Mouse (Mus musculus) E14TG2a.4 (cell line): ENCODE results near the gene Bcl6b.
A peak's percentile ranks its signal among the peaks of the same experiment; 100 is the strongest.

ENCODE experiments used
- H3K27me3 ChIP-seq: 2 replicates; pipeline ENCODE4 v1.6.1; 2014; ENCODE audit warnings: low read length, control low read depth; ENCODE audit not compliant: insufficient read depth
- H3K36me3 ChIP-seq: 2 replicates; pipeline ENCODE4 v1.6.1; 2014; ENCODE audit warnings: low read length, control low read depth; ENCODE audit not compliant: insufficient read depth
- H3K4me1 ChIP-seq: replicated peaks from 2 replicates; pipeline ENCODE4 v1.6.1; 2014; ENCODE audit warnings: low read depth, low read length, control low read depth
- H3K4me3 ChIP-seq: replicated peaks from 2 replicates; pipeline ENCODE4 v1.5.1; 2014; ENCODE audit warnings: mild to moderate bottlenecking, low read length
- H3K9me3 ChIP-seq: 2 replicates; pipeline ENCODE4 v1.6.1; 2014; ENCODE audit warnings: low read length, control low read depth
- CTCF ChIP-seq: conservative IDR thresholded peaks from 2 replicates; pipeline ENCODE4 v1.5.1; 2014; ENCODE audit warnings: low read length
- NANOG ChIP-seq: IDR thresholded peaks from 2 replicates; pipeline ENCODE4 v1.6.1; 2014; ENCODE audit warnings: borderline replicate concordance, low read length, mixed read lengths
- POU5F1 ChIP-seq: IDR thresholded peaks from 2 replicates; pipeline ENCODE4 v1.6.1; 2014; ENCODE audit warnings: low read length, borderline replicate concordance

The Bcl6b gene

GRCm38 (mm10) chr11:70211972-70212371, 17.6 kb downstream of the Bcl6b start:
- Histone ChIP-seq H3K9me3 (no peaks in the 10 kb centered on the region), H3K4me3 (no peak overlapping the region), H3K4me1 (peaks cover 49% of the 10 kb centered on the region), H3K36me3 (peaks cover 6% of the 10 kb centered on the region), H3K27me3 (peaks cover 48% of the 10 kb centered on the region)
- TF ChIP-seq NANOG: no peak
- TF ChIP-seq POU5F1: no peak
- no peak for TF ChIP-seq CTCF

DNA sequence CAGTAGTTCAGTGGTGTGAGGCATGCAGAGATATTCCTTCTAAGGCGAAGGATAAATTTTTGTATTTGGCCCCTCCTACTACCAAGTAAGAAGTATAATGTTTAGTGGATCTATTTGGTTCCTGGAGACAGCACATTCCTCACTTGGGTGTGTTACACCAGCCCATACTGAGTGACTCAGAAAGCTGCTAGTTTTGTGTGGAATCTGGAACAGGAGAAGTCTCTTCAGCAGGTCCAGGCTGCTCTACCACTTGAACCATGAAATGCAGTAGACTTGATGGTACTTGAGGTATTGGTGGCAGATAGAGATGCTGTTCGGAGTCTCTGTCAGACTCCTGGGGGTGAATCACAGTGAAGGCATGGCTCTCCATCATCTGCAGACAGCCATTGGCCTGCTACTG, 18.9 kb downstream of the Bcl6b start:
- peaks cover 40% of the 10 kb centered on the region for H3K27me3 ChIP-seq
- TF ChIP-seq CTCF (no peak), NANOG (no peak), POU5F1 (no peak)

DNA sequence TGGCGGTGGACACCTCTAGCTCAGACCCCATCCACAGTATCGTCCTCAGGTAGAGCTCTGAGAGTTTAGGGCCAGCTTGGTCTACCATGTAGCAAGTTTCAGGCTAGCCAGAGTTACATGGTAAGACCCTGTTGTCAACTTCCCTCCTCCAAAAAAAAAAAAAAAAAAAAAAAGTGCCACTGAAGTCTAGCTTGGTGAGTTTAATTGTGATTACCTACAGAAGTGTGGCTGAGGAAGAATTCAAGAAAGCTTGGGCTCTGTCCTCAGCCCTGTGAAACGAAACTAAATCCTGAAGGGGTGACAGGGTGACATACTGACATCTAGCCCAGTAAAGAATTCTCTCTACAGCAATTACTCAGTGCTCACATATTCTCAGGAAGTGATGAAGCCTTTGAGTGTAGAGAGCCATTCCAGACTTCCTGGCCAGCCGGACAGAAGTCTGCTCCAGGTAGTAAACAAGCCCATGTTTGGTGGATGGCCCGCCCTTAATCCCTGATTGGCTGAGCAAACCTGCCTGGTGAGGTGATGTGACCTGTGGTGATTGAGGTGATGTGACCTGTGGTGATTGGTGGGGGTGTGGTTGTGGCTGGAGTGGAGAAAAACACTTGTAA, 20.7 kb downstream of the Bcl6b start:
- no peak for TF ChIP-seq POU5F1
- TF ChIP-seq CTCF: no peak
- TF ChIP-seq NANOG: no peak
- H3K36me3 ChIP-seq: no peaks in the 10 kb centered on the region
- peaks cover 25% of the 10 kb centered on the region for H3K27me3 ChIP-seq
- H3K4me1 ChIP-seq: peaks cover 28% of the 10 kb centered on the region; the same call in 1 of the 2 replicates
- H3K9me3 ChIP-seq: no peaks in the 10 kb centered on the region
- H3K4me3 ChIP-seq: 0 out of 2 replicates have a peak overlapping the region, but pooled peaks have one; percentile 13

More for the DNA sequence above, 18.9 kb downstream of the Bcl6b start:
- Histone ChIP-seq H3K4me3 (no peak overlapping the region), H3K9me3 (no peaks in the 10 kb centered on the region), H3K4me1 (peaks cover 46% of the 10 kb centered on the region), H3K36me3 (no peaks in the 10 kb centered on the region)

DNA sequence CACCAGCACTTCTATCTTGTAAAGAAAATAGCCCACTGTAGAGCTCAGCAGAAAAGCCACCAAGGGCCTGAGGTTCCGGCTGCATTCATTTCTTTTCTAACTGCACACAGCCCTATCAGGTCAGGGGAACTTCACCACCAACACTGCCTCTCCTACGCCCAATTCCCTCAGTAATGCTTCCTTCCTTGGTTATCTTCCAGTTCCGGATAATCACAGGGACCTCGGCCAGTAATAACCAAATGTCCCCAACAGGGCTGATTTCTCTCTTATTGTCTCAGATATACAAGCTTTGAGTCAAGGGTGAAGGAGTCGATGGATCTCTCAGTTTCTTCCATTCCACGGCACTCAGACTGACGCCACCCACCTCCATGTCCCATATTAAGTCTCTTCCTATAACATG, 22.3 kb downstream of the Bcl6b start:
- no peak overlapping the region for H3K4me3 ChIP-seq
- peaks cover 22% of the 10 kb centered on the region; the same call in 1 of the 2 replicates for H3K4me1 ChIP-seq
- TF ChIP-seq CTCF (no peak), NANOG (no peak), POU5F1 (no peak)
- H3K27me3 ChIP-seq: peaks cover 9% of the 10 kb centered on the region
- no peaks in the 10 kb centered on the region for H3K36me3 ChIP-seq
- no peaks in the 10 kb centered on the region for H3K9me3 ChIP-seq

- Histone ChIP-seq H3K4me3 (no peak overlapping the region), H3K4me1 (peaks cover 25% of the 10 kb centered on the region; the same call in 1 of the 2 replicates), H3K9me3 (no peaks in the 10 kb centered on the region), H3K27me3 (peaks cover 8% of the 10 kb centered on the region), H3K36me3 (no peaks in the 10 kb centered on the region)
- no peak for TF ChIP-seq NANOG
- TF ChIP-seq POU5F1: no peak
- TF ChIP-seq CTCF: no peak
Measured at GRCm38 (mm10) chr11:70206801-70207200, 22.8 kb downstream of the Bcl6b start.

DNA sequence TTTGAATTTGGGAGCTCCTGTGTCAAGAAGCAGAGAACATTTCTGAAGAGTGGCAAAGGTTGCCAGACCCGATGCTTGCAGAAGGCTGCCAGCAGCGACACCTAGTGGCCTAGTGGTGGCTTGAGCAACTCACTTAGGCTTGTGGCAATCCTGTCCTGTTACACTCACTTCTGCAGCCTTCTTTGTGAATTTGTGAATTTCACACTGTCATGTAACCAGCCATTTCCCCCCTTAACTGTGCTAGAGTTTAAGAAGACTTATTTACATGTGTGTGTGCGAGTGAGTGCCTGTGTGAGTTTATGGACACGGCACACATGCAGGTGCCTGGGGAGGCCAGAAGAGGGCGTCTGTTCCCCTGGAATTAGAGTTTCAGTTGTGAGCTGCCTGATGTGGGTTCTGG, 27.9 kb downstream of the Bcl6b start:
- no peaks in the 10 kb centered on the region for H3K36me3 ChIP-seq
- H3K4me3 ChIP-seq: 0 out of 2 replicates have a peak overlapping the region, but pooled peaks have one; percentile 17
- peaks cover 6% of the 10 kb centered on the region for H3K27me3 ChIP-seq
- no peaks in the 10 kb centered on the region for H3K9me3 ChIP-seq
- peak; percentile 94 for TF ChIP-seq CTCF
- TF ChIP-seq NANOG: no peak
- H3K4me1 ChIP-seq: peaks cover 17% of the 10 kb centered on the region

DNA sequence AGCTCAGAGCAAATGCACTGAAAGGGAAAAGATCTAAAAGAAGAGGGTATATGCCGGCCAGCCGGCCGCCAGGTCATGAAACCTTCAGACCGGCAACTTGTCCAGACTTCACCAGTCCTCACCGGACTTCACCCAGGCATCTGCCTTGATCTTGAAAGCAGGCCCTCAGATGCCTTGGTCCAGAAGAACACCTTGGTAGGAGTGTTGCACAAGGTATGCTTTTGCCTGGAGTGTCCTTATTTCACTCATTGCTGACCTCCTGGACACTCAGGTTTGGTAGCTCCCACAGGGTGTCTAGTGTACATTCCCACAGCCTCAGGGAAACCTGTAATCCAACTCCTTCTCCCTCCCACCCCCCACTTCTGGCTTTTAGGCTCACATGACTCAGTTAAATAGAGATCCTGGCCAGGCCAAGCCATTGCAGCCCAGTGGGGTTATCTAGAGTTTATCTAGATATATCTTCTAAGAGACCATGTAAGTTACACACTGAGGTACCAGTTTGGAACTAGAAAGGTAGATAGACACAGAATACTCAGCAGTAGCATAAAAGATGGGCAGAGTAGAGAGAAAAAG, 29.5 kb downstream of the Bcl6b start:
- no peaks in the 10 kb centered on the region; the same call in 1 of the 2 replicates for H3K9me3 ChIP-seq
- TF ChIP-seq POU5F1: no peak
- no peak for TF ChIP-seq NANOG
- no peak for TF ChIP-seq CTCF
- no peaks in the 10 kb centered on the region for H3K36me3 ChIP-seq
- H3K4me1 ChIP-seq: peaks cover 17% of the 10 kb centered on the region
- H3K27me3 ChIP-seq: peaks cover 2% of the 10 kb centered on the region; the same call in 1 of the 2 replicates
- no peak overlapping the region for H3K4me3 ChIP-seq

GRCm38 (mm10) chr11:70199107-70199506, 30.5 kb downstream of the Bcl6b start:
- no peaks in the 10 kb centered on the region for H3K27me3 ChIP-seq
- H3K9me3 ChIP-seq: no peaks in the 10 kb centered on the region; the same call in 1 of the 2 replicates
- H3K4me3 ChIP-seq: no peak overlapping the region
- H3K4me1 ChIP-seq: peaks cover 17% of the 10 kb centered on the region
- TF ChIP-seq POU5F1: no peak
- no peak for TF ChIP-seq CTCF
- no peak for TF ChIP-seq NANOG
- H3K36me3 ChIP-seq: no peaks in the 10 kb centered on the region
